Mouse (Mus musculus): ENCODE data around the gene Ttn.

Ttn gene

GRCm38 (mm10) chr2:76962045-76962432, 20.3 kb downstream of the Ttn start:
- no peak for DNase-seq (ENCODE audit: low spot score)

- no peak for DNase-seq (ENCODE audit: low spot score)
Measured at GRCm38 (mm10) chr2:76961420-76962044, 20.8 kb downstream of the Ttn start.

- no peak for DNase-seq (ENCODE audit: low spot score)
Measured at GRCm38 (mm10) chr2:76949774-76950173, 32.6 kb downstream of the Ttn start.

GRCm38 (mm10) chr2:76938515-76938914, 43.8 kb downstream of the Ttn start:
- DNase-seq (ENCODE audit: low spot score): no peak

- DNase-seq (ENCODE audit: low spot score): peak; percentile 73
Measured at GRCm38 (mm10) chr2:76929718-76930117, 52.6 kb downstream of the Ttn start.

- no peak for DNase-seq (ENCODE audit: low spot score)
Measured at GRCm38 (mm10) chr2:76928816-76929215, 53.5 kb downstream of the Ttn start.

- no peak for DNase-seq (ENCODE audit: low spot score)
Measured at GRCm38 (mm10) chr2:76928298-76928697, 54.0 kb downstream of the Ttn start.

GRCm38 (mm10) chr2:76926927-76927326, 55.4 kb downstream of the Ttn start:
- no peak for DNase-seq (ENCODE audit: low spot score)

- no peak for DNase-seq (ENCODE audit: low spot score)
Measured at GRCm38 (mm10) chr2:76914959-76915358, 67.4 kb downstream of the Ttn start.

GRCm38 (mm10) chr2:76908705-76909457, 73.5 kb downstream of the Ttn start:
- DNase-seq (ENCODE audit: low spot score): no peak

GRCm38 (mm10) chr2:76903351-76903750, 79.0 kb downstream of the Ttn start:
- no peak for DNase-seq (ENCODE audit: low spot score)

GRCm38 (mm10) chr2:76901476-76902086, 80.8 kb downstream of the Ttn start:
- no peak for DNase-seq (ENCODE audit: low spot score)

GRCm38 (mm10) chr2:76899886-76900285, 82.5 kb downstream of the Ttn start:
- no peak for DNase-seq (ENCODE audit: low spot score)

- DNase-seq (ENCODE audit: low spot score): no peak
Measured at GRCm38 (mm10) chr2:76896990-76897389, 85.4 kb downstream of the Ttn start.

- DNase-seq (ENCODE audit: low spot score): no peak
Measured at GRCm38 (mm10) chr2:76895327-76895726, 87.0 kb downstream of the Ttn start.

- DNase-seq (ENCODE audit: low spot score): no peak
Measured at GRCm38 (mm10) chr2:76888721-76889120, 93.6 kb downstream of the Ttn start.

- no peak for DNase-seq (ENCODE audit: low spot score)
Measured at GRCm38 (mm10) chr2:76885855-76886254, 96.5 kb downstream of the Ttn start.

GRCm38 (mm10) chr2:76881406-76881805, 100.9 kb downstream of the Ttn start:
- no peak for DNase-seq (ENCODE audit: low spot score)

- no peak for DNase-seq (ENCODE audit: low spot score)
Measured at GRCm38 (mm10) chr2:76875587-76875986, 106.8 kb downstream of the Ttn start.

- peak; percentile 57 for DNase-seq (ENCODE audit: low spot score)
Measured at GRCm38 (mm10) chr2:76866928-76867327, 115.4 kb downstream of the Ttn start.

GRCm38 (mm10) chr2:76865497-76865896, 116.8 kb downstream of the Ttn start:
- no peak for DNase-seq (ENCODE audit: low spot score)

GRCm38 (mm10) chr2:76861327-76861726, 121.0 kb downstream of the Ttn start:
- DNase-seq (ENCODE audit: low spot score): no peak

- DNase-seq (ENCODE audit: low spot score): no peak
Measured at GRCm38 (mm10) chr2:76850066-76850465, 132.3 kb downstream of the Ttn start.

Measured in adipocyte (in vitro differentiated cells).